Mouse (Mus musculus) testis, adult 2 months (tissue): ENCODE results near the gene Acsl5. TPM values are rescaled to one million over a fixed set of nuclear protein-coding genes. Genes with fewer than 3 reads are reported as not detected.
A peak's percentile ranks its signal among the peaks of the same experiment; 100 is the strongest.

ENCODE experiments used
- H3K27ac ChIP-seq: fragments of 200-500 bp; 2 replicates; pipeline ENCODE4 v1.5.1; 2012; ENCODE audit warnings: low read depth, low read length; ENCODE audit not compliant: control insufficient read depth, insufficient read depth
- H3K27me3 ChIP-seq: fragments of 200-500 bp; 2 replicates; pipeline ENCODE4 v1.6.1; 2012; ENCODE audit warnings: mild to moderate bottlenecking, low read length, moderate library complexity; ENCODE audit not compliant: control insufficient read depth, insufficient read depth
- H3K36me3 ChIP-seq: fragments of 200-500 bp; 2 replicates; pipeline ENCODE4 v1.6.1; 2012; ENCODE audit warnings: mild to moderate bottlenecking, low read length; ENCODE audit not compliant: control insufficient read depth, insufficient read depth
- H3K4me1 ChIP-seq: fragments of 200-500 bp; 2 replicates; pipeline ENCODE4 v1.6.1; 2012; ENCODE audit warnings: low read length; ENCODE audit not compliant: control insufficient read depth, insufficient read depth
- H3K4me3 ChIP-seq: fragments of 200-500 bp; 2 replicates; pipeline ENCODE4 v1.5.1; 2012; ENCODE audit warnings: low read depth, mild to moderate bottlenecking, low read length, moderate library complexity, mixed read lengths; ENCODE audit not compliant: control insufficient read depth
- CTCF ChIP-seq: fragments of 200-500 bp; IDR thresholded peaks from 2 replicates; pipeline ENCODE4 v1.5.1; 2012; ENCODE audit warnings: low read depth, mild to moderate bottlenecking, inconsistent platforms, low read length, moderate library complexity; ENCODE audit not compliant: control insufficient read depth, insufficient read depth, insufficient replicate concordance
- POLR2A ChIP-seq: fragments of 200-500 bp; IDR thresholded peaks from 2 replicates; pipeline ENCODE4 v1.6.1; 2012; ENCODE audit warnings: low read depth, mild to moderate bottlenecking, inconsistent platforms, low read length, moderate library complexity; ENCODE audit not compliant: control insufficient read depth
- polyA plus RNA-seq: library from polyadenylated mRNA; depleted of rRNA; stranded (reverse); fragments of >200 nt; gene quantifications from 2 replicates; pipeline ENCODE4 v1.2.3, GENCODE M21; 2012

The Acsl5 gene
- polyA plus RNA-seq, 1 experiment = 6.9 TPM

- TF ChIP-seq POLR2A (no peak), CTCF (no peak)
Measured at GRCm38 (mm10) chr19:55239766-55240426, 11.8 kb upstream of the Acsl5 start.

GRCm38 (mm10) chr19:55241186-55241645 is 10.5 kb upstream of the Acsl5 start, which contains the start of gene Gucy2g:
Gucy2g (minus strand) TSS chr19:55241236.
- Histone ChIP-seq H3K27ac (no peak within 1 kb of the TSS), H3K27me3 (no peaks in the 10 kb centered on the region), H3K4me1 (peaks cover 2% of the 10 kb centered on the region), H3K36me3 (no peaks in the 10 kb centered on the region), H3K4me3 (no peak within 1 kb of the TSS)
- TF ChIP-seq CTCF (no peak), POLR2A (no peak)

More at GRCm38 (mm10) chr19:55239766-55240426, 11.8 kb upstream of the Acsl5 start:
- no peak overlapping the region for H3K27ac ChIP-seq
- H3K4me3 ChIP-seq = no peak overlapping the region
- no peaks in the 10 kb centered on the region for H3K27me3 ChIP-seq
- H3K36me3 ChIP-seq = no peaks in the 10 kb centered on the region
- peaks cover 2% of the 10 kb centered on the region for H3K4me1 ChIP-seq

GRCm38 (mm10) chr19:55244791-55245231 is 6.9 kb upstream of the Acsl5 start:
- TF ChIP-seq POLR2A (no peak), CTCF (no peak; the same call in 1 of the 2 replicates)
- Histone ChIP-seq H3K27me3 (no peaks in the 10 kb centered on the region), H3K4me3 (no peak overlapping the region), H3K4me1 (peaks cover 2% of the 10 kb centered on the region), H3K36me3 (no peaks in the 10 kb centered on the region), H3K27ac (no peak overlapping the region)

- Histone ChIP-seq H3K27me3 (no peaks in the 10 kb centered on the region), H3K4me3 (no peak overlapping the region), H3K36me3 (no peaks in the 10 kb centered on the region), H3K4me1 (no peaks in the 10 kb centered on the region; the same call in 1 of the 2 replicates), H3K27ac (no peak overlapping the region)
- TF ChIP-seq POLR2A (no peak), CTCF (no peak)
Measured at GRCm38 (mm10) chr19:55247563-55247962, 4.2 kb upstream of the Acsl5 start.

- Histone ChIP-seq H3K4me3 (no peak overlapping the region), H3K36me3 (no peaks in the 10 kb centered on the region), H3K27ac (no peak overlapping the region), H3K27me3 (no peaks in the 10 kb centered on the region), H3K4me1 (no peaks in the 10 kb centered on the region; the same call in 1 of the 2 replicates)
- TF ChIP-seq POLR2A (no peak), CTCF (no peak)
Measured at GRCm38 (mm10) chr19:55247991-55248520, 3.7 kb upstream of the Acsl5 start.

GRCm38 (mm10) chr19:55250451-55250850 is 1.3 kb upstream of the Acsl5 start:
- Histone ChIP-seq H3K36me3 (no peaks in the 10 kb centered on the region), H3K4me3 (no peak overlapping the region), H3K27me3 (no peaks in the 10 kb centered on the region), H3K4me1 (peaks cover 9% of the 10 kb centered on the region), H3K27ac (no peak overlapping the region)
- no peak for TF ChIP-seq POLR2A
- no peak for TF ChIP-seq CTCF

GRCm38 (mm10) chr19:55253239-55253569 is 1.5 kb downstream of the Acsl5 start:
- TF ChIP-seq CTCF = no peak
- TF ChIP-seq POLR2A = no peak
- peak overlapping the region; percentile 81 for H3K4me3 ChIP-seq

More at GRCm38 (mm10) chr19:55253239-55253569, 1.5 kb downstream of the Acsl5 start:
- no peaks in the 10 kb centered on the region for H3K27me3 ChIP-seq
- H3K27ac ChIP-seq = no peak overlapping the region
- H3K36me3 ChIP-seq = no peaks in the 10 kb centered on the region
- H3K4me1 ChIP-seq = peaks cover 9% of the 10 kb centered on the region
